Mouse (Mus musculus) Muller cell, postnatal 12 days (primary cell): ENCODE data around the gene Rnf121.

Experiments
- DNase-seq: peaks from one replicate; pipeline ENCODE4 v3.0.0-alpha.2; 2015; ENCODE audit errors: inconsistent ontology term

Gene Rnf121

GRCm38 (mm10) chr7:102065046-102065891 lies at the start of gene Rnf121, which contains the start of the genes Xndc1 and Xntrpc:
Rnf121 (minus strand) TSS chr7:102065469.
Xndc1 (plus strand) TSS chr7:102065511.
Xntrpc (plus strand) TSS chr7:102065713.
- DNase-seq = peak; percentile 94

GRCm38 (mm10) chr7:102113151-102113729 lies 48.0 kb upstream of the Rnf121 start:
- no peak for DNase-seq

DNA sequence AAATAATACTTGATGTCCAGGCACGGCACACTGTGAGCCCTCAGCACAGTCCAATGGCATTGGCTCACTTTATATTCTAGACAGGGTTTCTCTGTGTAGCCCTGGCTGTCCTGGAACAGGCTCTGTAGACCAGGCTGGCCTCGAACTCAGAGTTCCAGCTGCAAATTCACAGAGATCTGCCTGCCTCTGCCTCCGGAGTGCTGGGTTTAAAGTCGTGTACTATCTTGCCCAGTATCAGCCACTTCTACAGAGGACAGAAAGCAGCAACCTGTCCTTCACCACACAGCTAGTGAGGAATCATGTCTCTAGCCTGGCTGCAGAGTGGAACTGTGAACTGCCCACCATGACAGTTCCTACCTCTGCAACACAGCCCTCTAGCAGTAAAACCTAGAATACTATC lies 44.5 kb upstream of the Rnf121 start:
- no peak for DNase-seq

DNA sequence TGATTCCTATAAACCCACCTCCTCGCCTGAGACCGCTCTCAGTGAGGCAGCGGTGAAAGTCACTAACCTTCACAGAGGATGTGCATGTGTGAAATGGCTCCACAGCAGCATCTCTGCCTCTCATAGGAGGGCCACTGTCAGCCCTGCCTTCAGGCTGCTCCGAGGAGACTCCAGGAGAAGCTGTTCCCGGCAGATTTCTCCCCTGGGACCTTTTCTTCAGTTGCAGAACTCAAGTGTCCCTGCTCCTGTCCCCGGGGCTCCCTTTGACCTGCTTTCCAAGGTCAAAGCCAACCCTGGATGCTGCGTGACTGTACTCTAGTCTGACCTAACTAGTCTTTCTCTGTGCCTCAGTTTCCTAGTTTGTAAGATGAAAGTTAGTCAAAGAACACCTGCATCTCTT lies 43.9 kb upstream of the Rnf121 start, which contains the start of gene Art5:
Gene Art5 (minus strand): TSS at position 319 of the 400 bp plus-strand sequence.
- no peak for DNase-seq

- DNase-seq = no peak
Observed at GRCm38 (mm10) chr7:102108206-102108605, 42.9 kb upstream of the Rnf121 start.

- no peak for DNase-seq
Observed at GRCm38 (mm10) chr7:102106700-102107141, 41.5 kb upstream of the Rnf121 start.

- DNase-seq = no peak
Observed at GRCm38 (mm10) chr7:102104126-102104525, 38.9 kb upstream of the Rnf121 start.

GRCm38 (mm10) chr7:102103555-102103954 lies 38.3 kb upstream of the Rnf121 start:
- DNase-seq = no peak

GRCm38 (mm10) chr7:102102696-102103095 lies 37.4 kb upstream of the Rnf121 start:
- DNase-seq = no peak

- no peak for DNase-seq
Observed at GRCm38 (mm10) chr7:102102241-102102640, 37.0 kb upstream of the Rnf121 start.

DNA sequence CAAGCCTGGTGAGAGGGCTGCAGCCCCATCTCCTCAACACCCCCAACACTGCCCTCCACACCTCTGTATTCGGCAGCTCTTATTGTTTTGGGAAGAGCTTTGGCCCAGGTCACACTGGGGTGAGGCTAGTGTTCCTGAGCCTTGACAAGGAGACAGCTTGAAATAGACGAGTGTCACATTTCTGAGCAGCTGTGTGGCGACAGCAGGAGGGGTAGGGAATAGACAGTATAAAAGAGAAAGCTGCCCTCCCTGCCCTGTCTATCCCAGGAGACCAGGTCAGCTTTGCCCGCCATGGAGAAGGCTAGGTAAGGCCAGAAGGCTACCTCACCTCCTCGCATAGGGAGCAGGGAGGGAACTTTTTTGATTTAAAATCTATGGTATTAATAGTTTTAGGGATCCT lies 36.2 kb upstream of the Rnf121 start, which contains the start of gene Art1:
Gene Art1 (plus strand): TSS at position 257 of the 400 bp plus-strand sequence.
- DNase-seq = no peak

- DNase-seq = no peak
Observed at GRCm38 (mm10) chr7:102100868-102101267, 35.6 kb upstream of the Rnf121 start.

DNA sequence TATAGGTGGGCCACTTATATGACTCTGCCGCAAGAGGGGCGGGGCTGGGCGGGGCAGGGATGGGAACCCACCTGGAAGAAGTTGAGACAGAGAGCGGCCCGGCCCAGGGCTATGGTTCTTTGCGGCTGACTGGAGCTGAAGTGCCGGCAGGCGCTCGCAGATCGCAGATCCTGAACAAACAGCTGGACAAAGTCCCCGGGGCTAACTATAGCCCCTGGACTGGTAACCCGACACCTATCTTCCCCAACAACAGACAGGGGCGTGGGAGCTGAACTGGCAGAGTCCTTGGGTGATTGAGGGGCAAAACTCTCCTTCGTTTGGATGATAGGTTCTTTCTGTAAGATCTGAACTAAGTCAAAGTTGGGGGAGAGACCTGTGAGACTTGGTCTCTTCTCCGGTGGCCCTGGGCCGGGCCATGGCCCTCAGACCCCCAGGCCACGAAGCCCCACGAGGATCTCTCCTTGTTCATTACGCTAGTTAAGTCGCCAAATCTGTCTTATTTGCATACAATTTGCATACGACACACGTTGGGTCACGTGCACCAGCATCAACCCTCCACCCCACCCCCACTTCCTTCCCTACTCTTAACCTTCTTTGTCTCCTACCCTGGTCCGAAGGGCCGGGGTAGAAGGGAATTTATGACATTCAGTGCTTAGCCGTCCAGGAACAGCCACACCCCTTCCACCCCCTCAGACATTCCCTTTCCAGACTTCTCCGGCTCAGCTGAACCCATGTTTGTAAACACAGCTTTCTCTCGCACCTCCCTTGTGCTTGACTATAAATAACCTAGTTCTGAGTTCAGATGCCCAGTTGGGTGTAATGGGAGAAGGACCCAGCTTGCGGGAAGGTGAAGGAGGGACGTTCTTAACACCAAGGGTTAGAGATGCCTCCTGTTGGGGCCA lies 34.7 kb upstream of the Rnf121 start:
- DNase-seq = peak; percentile 23

DNA sequence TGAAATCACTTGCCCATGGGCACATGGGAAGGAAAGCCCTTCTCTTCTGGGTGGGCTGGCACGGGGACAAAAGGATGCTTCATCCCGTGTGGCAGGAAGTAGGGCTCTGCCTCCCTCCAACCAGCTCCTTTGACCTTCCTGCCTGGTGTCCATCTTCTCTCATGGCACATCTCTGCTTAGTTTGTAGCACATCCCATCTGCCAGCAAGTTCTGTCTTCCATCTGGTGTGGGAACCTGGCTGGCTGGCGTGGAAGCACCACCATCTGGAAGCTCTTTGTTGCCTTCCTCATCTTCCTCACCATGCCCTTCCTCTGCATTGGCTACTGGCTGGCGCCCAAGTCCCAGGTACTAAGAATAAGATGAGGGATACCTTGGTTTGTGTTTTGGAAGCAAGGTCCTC lies 22.1 kb upstream of the Rnf121 start:
- no peak for DNase-seq

- no peak for DNase-seq
Observed at GRCm38 (mm10) chr7:102084041-102084696, 18.9 kb upstream of the Rnf121 start.

GRCm38 (mm10) chr7:102082816-102083215 lies 17.5 kb upstream of the Rnf121 start, which contains the start of gene Trpc2:
Trpc2 (plus strand) TSS chr7:102083116.
- DNase-seq = no peak

DNA sequence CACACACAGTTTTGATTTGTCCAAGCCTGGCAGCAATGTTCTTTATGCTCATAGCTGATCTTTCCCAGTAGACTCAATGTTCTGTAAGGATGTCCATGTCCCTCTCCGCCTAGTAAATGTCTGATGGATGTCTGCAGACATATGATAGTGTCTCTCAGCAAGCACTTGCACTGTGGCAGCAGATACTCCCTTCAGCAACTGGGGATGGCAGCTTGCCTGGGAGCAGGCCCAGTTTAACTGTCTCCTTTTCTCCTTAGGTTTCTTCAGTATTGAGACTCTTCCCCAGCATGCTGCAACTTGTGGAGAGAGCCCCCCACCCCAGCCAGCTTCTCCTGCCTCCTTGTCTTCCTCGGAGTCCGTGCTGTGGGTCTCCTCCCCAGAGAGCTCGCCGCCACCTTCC lies 16.5 kb upstream of the Rnf121 start:
- no peak for DNase-seq

DNA sequence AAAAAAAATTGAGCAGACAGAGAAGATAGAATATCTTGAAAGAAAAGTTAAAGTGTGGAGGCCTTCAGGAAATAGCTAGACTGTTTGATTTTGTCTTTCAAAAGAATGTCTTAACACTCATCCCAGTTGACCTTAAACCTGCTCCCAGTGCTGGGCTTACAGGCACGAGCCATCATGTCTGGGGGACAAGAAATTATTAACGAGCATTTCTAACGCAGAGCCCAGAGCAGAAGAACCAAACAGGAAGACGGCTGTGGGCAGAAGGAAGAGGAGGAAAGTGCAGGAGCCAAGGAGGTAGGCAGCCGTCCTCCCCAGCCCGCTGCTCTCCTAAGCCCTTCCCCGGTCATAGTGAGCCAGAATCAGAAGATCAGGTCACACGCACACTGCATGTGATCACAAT lies 15.0 kb upstream of the Rnf121 start:
- DNase-seq = no peak

DNA sequence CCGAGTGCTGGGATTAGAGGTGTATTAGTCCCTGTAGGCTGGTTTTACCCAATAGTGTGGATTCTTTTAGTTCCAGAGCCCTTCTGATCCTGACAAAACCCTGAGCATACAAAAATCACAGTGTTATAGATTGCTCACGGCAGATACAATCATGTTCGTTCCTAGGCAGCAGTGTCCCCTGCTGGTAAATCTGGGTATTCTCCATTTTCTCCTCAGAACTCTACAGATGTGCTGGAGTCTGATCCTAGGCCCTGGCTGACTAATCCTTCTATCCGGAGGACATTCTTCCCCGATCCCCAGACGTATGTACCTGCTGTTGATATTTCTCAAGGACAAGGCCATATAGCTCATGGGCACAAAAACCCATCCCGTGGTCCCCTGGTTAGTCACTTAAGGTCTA lies 13.2 kb upstream of the Rnf121 start:
- DNase-seq = peak; percentile 38

GRCm38 (mm10) chr7:102076714-102077296 lies 11.5 kb upstream of the Rnf121 start:
- no peak for DNase-seq

- no peak for DNase-seq
Observed at GRCm38 (mm10) chr7:102066363-102066762, 1.1 kb upstream of the Rnf121 start.
